Mouse (Mus musculus): ENCODE results near the gene Adgrv1. TPM values are rescaled to one million over a fixed set of nuclear protein-coding genes. Genes with fewer than 3 reads are reported as not detected.

Adgrv1 gene
- total and polyA plus RNA-seq, 3 experiments = 0.17 to 0.44 (median 0.27) TPM

GRCm38 (mm10) chr13:81646348-81646747 is 13.4 kb upstream of the Adgrv1 start:
- no peak overlapping the region for H3K4me3 ChIP-seq (replicated peaks in 1 of 3; ENCODE audit: low read depth in 2 of 3, low read length in 2 of 3, poor library complexity in 1 of 3)
- no peak overlapping the region for H3K9ac ChIP-seq (ENCODE audit: insufficient read depth, low read depth)
- TF ChIP-seq USF2 (conservative IDR thresholded peaks at IDR 0.05; ENCODE audit: low read depth, low read length) (no peak), MAX (IDR thresholded peaks at IDR 0.05; ENCODE audit: low read length) (no peak), MXI1 (IDR thresholded peaks at IDR 0.05; ENCODE audit: low read depth, low read length) (no peak), ZKSCAN1 (IDR thresholded peaks at IDR 0.05; ENCODE audit: borderline replicate concordance, low read depth, low read length) (no peak), TBP (conservative IDR thresholded peaks at IDR 0.05; ENCODE audit: low read depth, low read length) (no peak), POLR2A (IDR thresholded peaks at IDR 0.05; ENCODE audit: low read depth, low read length) (no peak), BHLHE40 (IDR thresholded peaks at IDR 0.05; ENCODE audit: low read depth, low read length) (no peak), RCOR1 (conservative IDR thresholded peaks at IDR 0.05; ENCODE audit: low read depth, low read length) (no peak), JUND (conservative IDR thresholded peaks at IDR 0.05; ENCODE audit: low read depth, low read length) (no peak), JUN (IDR thresholded peaks at IDR 0.05; ENCODE audit: insufficient read depth, low read depth, low read length) (no peak), RAD21 (IDR thresholded peaks at IDR 0.05; ENCODE audit: low read depth, low read length) (no peak), E2F4 (IDR thresholded peaks at IDR 0.05; ENCODE audit: insufficient replicate concordance, low read depth, low read length) (no peak), CTCF (conservative IDR thresholded peaks at IDR 0.05 in 1 of 2, IDR thresholded peaks at IDR 0.05 in 1 of 2; ENCODE audit: low read depth in 2 of 2, low read length in 2 of 2) (no peak), MYC (IDR thresholded peaks at IDR 0.05; ENCODE audit: low read depth, low read length) (no peak), USF1 (IDR thresholded peaks at IDR 0.05; ENCODE audit: low read depth, low read length) (no peak), GABPA (IDR thresholded peaks at IDR 0.05; ENCODE audit: insufficient replicate concordance, low read depth, low read length) (no peak)
- no peaks in the 10 kb centered on the region for H3K79me2 ChIP-seq (replicated peaks; ENCODE audit: control insufficient read depth, extremely low read depth, insufficient read depth, poor library complexity, severe bottlenecking)
- dilution Hi-C loops (cut with MboI; ENCODE audit: extremely low pct_ligation_motif_present, extremely low pct_unique_long_range_greater_than_20kb, low sequenced_read_pairs) = no loop called here
- in situ Hi-C loops (cut with MboI; ENCODE audit: low pct_ligation_motif_present, low pct_unique_long_range_greater_than_20kb, low sequenced_read_pairs) = loop anchor here (25.0 kb wide), 1 partner anchor 209 kb away; no protein-coding TSS in a partner anchor
- no peak for DNase-seq (ENCODE audit: extremely low read depth)
- H3K4me1 ChIP-seq (ENCODE audit: control insufficient read depth in 1 of 2, insufficient read depth in 2 of 2) = peaks cover 2 to 3% of the 10 kb centered on the region in 2 experiments; a peak in 1 of 4 replicates
- H3K9me3 ChIP-seq (replicated peaks; ENCODE audit: low read length) = peaks cover 2% of the 10 kb centered on the region
- no peak overlapping the region for H3K4me2 ChIP-seq (ENCODE audit: insufficient read depth, low read depth, poor library complexity, severe bottlenecking)
- no peak overlapping the region for H3K27ac ChIP-seq (ENCODE audit: insufficient read depth, low read depth)
- H3K36me3 ChIP-seq (replicated peaks in 1 of 2; ENCODE audit: control insufficient read depth in 1 of 2, insufficient read depth in 1 of 2, low read length in 1 of 2) = no peaks in the 10 kb centered on the region
- H3K27me3 ChIP-seq (replicated peaks) = no peaks in the 10 kb centered on the region

GRCm38 (mm10) chr13:81644047-81644565 is 11.2 kb upstream of the Adgrv1 start:
- no peak overlapping the region for H3K9ac ChIP-seq (ENCODE audit: insufficient read depth, low read depth)

More at GRCm38 (mm10) chr13:81644047-81644565, 11.2 kb upstream of the Adgrv1 start:
- Histone ChIP-seq H3K27ac (ENCODE audit: insufficient read depth, low read depth) (no peak overlapping the region), H3K36me3 (replicated peaks in 1 of 2; ENCODE audit: control insufficient read depth in 1 of 2, insufficient read depth in 1 of 2, low read length in 1 of 2) (no peaks in the 10 kb centered on the region), H3K27me3 (replicated peaks) (no peaks in the 10 kb centered on the region), H3K9me3 (replicated peaks; ENCODE audit: low read length) (peaks cover 2% of the 10 kb centered on the region), H3K79me2 (replicated peaks; ENCODE audit: control insufficient read depth, extremely low read depth, insufficient read depth, poor library complexity, severe bottlenecking) (no peaks in the 10 kb centered on the region), H3K4me1 (ENCODE audit: control insufficient read depth in 1 of 2, insufficient read depth in 2 of 2) (peaks cover 2 to 5% of the 10 kb centered on the region in 2 experiments; a peak in 1 of 4 replicates), H3K4me3 (replicated peaks in 1 of 3; ENCODE audit: low read depth in 2 of 3, low read length in 2 of 3, poor library complexity in 1 of 3) (peak overlapping the region in 2 of 3 experiments; percentile 3 to 20), H3K4me2 (ENCODE audit: insufficient read depth, low read depth, poor library complexity, severe bottlenecking) (no peak overlapping the region)
- no peak for TF ChIP-seq POLR2A (IDR thresholded peaks at IDR 0.05; ENCODE audit: low read depth, low read length)
- no peak for TF ChIP-seq NRF1 (IDR thresholded peaks at IDR 0.05; ENCODE audit: low read depth, low read length)
- no peak for TF ChIP-seq NELFE (IDR thresholded peaks at IDR 0.05; ENCODE audit: low read depth, low read length)
- TF ChIP-seq ELF1 (IDR thresholded peaks at IDR 0.05; ENCODE audit: low read depth, low read length) = no peak
- no peak for TF ChIP-seq RAD21 (IDR thresholded peaks at IDR 0.05; ENCODE audit: low read depth, low read length)
- TF ChIP-seq MAFK (IDR thresholded peaks at IDR 0.05; ENCODE audit: insufficient replicate concordance, low read length) = no peak
- no peak for TF ChIP-seq ZKSCAN1 (IDR thresholded peaks at IDR 0.05; ENCODE audit: borderline replicate concordance, low read depth, low read length)
- no peak for TF ChIP-seq CHD2 (IDR thresholded peaks at IDR 0.05; ENCODE audit: low read length)
- no peak for TF ChIP-seq ZC3H11A (IDR thresholded peaks at IDR 0.05; ENCODE audit: low read depth, low read length)
- no peak for TF ChIP-seq SIN3A (IDR thresholded peaks at IDR 0.05; ENCODE audit: low read length)
- no peak for TF ChIP-seq RCOR1 (conservative IDR thresholded peaks at IDR 0.05; ENCODE audit: low read depth, low read length)
- TF ChIP-seq CTCF (conservative IDR thresholded peaks at IDR 0.05 in 1 of 2, IDR thresholded peaks at IDR 0.05 in 1 of 2; ENCODE audit: low read depth in 2 of 2, low read length in 2 of 2) = no peak
- TF ChIP-seq MXI1 (IDR thresholded peaks at IDR 0.05; ENCODE audit: low read depth, low read length) = no peak
- no peak for TF ChIP-seq MAZ (IDR thresholded peaks at IDR 0.05; ENCODE audit: low read depth, low read length)
- TF ChIP-seq E2F4 (IDR thresholded peaks at IDR 0.05; ENCODE audit: insufficient replicate concordance, low read depth, low read length) = no peak
- TF ChIP-seq USF2 (conservative IDR thresholded peaks at IDR 0.05; ENCODE audit: low read depth, low read length) = no peak
- TF ChIP-seq EP300 (IDR thresholded peaks at IDR 0.05; ENCODE audit: low read length) = no peak
- no peak for TF ChIP-seq SMC3 (IDR thresholded peaks at IDR 0.05; ENCODE audit: low read depth, low read length)
- no peak for TF ChIP-seq ZMIZ1 (IDR thresholded peaks at IDR 0.05; ENCODE audit: low read depth, low read length)
- TF ChIP-seq ETS1 (conservative IDR thresholded peaks at IDR 0.05; ENCODE audit: low read depth, low read length) = no peak
- in situ Hi-C loops (cut with MboI; ENCODE audit: low pct_ligation_motif_present, low pct_unique_long_range_greater_than_20kb, low sequenced_read_pairs) = loop anchor here (25.0 kb wide), 1 partner anchor 207 kb away; no protein-coding TSS in a partner anchor
- DNase-seq (ENCODE audit: extremely low read depth) = no peak
- dilution Hi-C loops (cut with MboI; ENCODE audit: extremely low pct_ligation_motif_present, extremely low pct_unique_long_range_greater_than_20kb, low sequenced_read_pairs) = no loop called here

Data from CH12.LX (cell line).